Mouse (Mus musculus): ENCODE results near the gene Sde2.

- TF ChIP-seq CTCF (IDR thresholded peaks at IDR 0.05; ENCODE audit: low read depth, low read length) (no peak), TAL1 (conservative IDR thresholded peaks at IDR 0.05; ENCODE audit: low read depth, low read length) (no peak)
Observed at GRCm38 (mm10) chr1:180826634-180827033, 24.3 kb upstream of the Sde2 start.
